Mouse (Mus musculus): Measurements from ENCODE around the gene Timm22. TPM values are rescaled to one million over a fixed set of nuclear protein-coding genes. Genes with fewer than 3 reads are reported as not detected.
A peak's percentile ranks its signal among the peaks of the same experiment; 100 is the strongest.

The Timm22 gene
- polyA plus RNA-seq, 1 experiment from 2014 or later = 84.9 TPM

DNA sequence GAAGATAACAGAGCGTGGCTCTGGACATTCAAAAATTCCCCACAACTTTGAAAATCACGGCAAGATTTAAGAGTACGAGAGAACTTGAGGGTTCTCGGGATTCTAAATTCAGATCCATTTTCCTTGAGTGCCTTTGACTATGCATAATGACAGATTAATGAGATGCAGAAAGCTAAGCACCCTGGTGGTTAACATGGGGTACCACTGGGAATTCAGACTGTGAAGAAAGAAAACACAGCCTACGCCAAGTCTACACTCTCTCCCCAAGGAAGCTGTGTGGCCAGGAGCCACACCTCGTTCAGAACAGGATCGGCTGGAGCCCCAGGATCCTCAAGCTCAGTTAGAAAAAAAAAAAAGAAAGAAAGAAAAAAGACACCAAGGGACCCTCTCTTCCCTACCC lies 14.2 kb upstream of the Timm22 start:
- no peaks in the 10 kb centered on the region for H3K36me3 ChIP-seq
- H3K27me3 ChIP-seq = no peaks in the 10 kb centered on the region
- no peak overlapping the region for H3K4me3 ChIP-seq
- WGBS = 80% methylated on average over 7 of the region's 7 CpGs
- no peaks in the 10 kb centered on the region for H3K9me3 ChIP-seq (replicated peaks)
- peaks cover 5% of the 10 kb centered on the region; the same call in 1 of the 2 replicates for H3K4me1 ChIP-seq (replicated peaks)
- no peak overlapping the region for H3K4me2 ChIP-seq
- ATAC-seq (replicated peaks; ENCODE audit: insufficient number of reproducible peaks, insufficient read depth, low FRiP score, low read depth) = no peak
- H3K27ac ChIP-seq = no peak overlapping the region
- no peak overlapping the region for H3K9ac ChIP-seq

DNA sequence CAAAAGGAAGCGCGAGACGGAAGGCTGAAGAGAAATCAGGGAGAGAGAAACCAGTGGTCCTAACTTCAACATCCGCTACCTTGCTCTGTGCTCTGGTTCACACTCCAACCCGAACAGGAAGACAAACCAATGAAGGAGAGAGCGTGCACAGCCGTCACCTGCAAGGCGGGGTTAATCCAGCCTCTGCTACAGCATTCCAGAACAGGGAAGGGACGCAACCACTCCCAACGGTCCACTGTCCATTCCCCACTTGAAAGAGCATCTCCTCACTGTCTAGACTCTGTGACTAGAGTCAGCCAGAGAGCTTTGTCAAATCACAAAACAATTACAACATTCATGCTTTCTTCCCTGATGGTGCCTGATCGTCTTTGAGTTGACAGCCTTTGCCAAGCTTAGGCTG lies 13.8 kb upstream of the Timm22 start:
- ATAC-seq (replicated peaks; ENCODE audit: insufficient number of reproducible peaks, insufficient read depth, low FRiP score, low read depth) = no peak
- H3K9me3 ChIP-seq (replicated peaks) = no peaks in the 10 kb centered on the region
- H3K4me3 ChIP-seq = no peak overlapping the region
- no peak overlapping the region for H3K27ac ChIP-seq
- H3K4me1 ChIP-seq (replicated peaks) = peaks cover 6% of the 10 kb centered on the region; the same call in 1 of the 2 replicates
- H3K9ac ChIP-seq = no peak overlapping the region
- H3K4me2 ChIP-seq = no peak overlapping the region
- 87% methylated on average over 11 of the region's 11 CpGs for WGBS
- no peaks in the 10 kb centered on the region for H3K36me3 ChIP-seq
- no peaks in the 10 kb centered on the region for H3K27me3 ChIP-seq

DNA sequence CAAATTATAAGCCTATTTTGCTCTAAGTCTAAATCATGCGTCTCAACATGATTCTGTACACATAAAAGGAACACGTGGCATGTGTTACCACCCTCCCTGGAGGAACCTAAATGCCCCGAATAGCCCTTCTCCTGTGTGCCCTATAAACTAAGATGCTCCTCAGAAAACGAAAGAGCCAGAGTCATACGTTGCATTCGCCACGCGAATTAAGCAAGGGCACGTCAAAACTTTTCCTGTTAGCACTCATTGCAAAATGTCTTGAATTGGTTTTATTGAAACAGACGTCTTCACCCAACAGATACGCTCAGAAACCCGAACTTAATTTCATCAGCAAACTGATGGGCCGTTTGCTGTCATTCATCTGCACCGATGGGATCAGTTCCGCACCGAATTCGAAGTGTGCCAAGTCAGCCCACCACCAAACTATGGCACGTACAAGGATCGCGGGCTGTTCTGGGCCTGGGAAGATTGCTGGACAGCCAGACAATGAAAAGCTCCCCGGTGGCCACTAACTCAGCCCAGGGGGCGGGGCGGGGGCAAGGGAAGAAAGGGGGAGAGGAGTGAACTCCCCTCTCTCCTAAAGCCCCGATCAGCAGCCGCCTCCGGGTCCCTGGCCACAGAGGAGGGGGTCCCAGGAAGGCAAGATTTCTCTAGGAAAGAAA lies 9.0 kb upstream of the Timm22 start:
- ATAC-seq (replicated peaks; ENCODE audit: insufficient number of reproducible peaks, insufficient read depth, low FRiP score, low read depth) = 0 out of 2 replicates have a peak, but pooled peaks have one; percentile 6
- WGBS = 1% methylated on average over 26 of the region's 26 CpGs
- H3K36me3 ChIP-seq = no peaks in the 10 kb centered on the region

DNA sequence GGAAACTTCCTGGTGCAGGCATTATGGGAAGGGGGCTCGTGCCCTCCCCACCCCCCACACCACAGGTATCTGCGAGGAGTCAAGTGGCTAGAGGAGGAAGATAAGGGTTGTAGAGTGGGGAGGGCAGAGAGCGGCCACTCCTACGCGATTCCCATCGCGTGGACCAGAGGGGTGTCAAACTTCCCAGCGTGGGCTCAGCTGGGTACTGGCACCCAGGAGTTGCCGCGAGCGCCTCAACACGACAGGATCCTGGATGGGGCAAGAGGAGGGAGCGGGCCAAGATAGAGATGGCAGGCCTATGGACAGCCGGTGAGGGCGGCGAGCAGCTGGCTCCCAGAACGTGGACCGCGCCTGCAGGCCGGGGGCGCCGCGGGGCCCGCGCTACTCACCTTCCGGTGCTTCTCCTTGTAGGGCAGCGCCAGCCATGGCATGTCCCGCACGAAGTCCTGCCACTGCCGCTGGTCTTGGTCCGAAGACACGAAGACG lies 8.4 kb upstream of the Timm22 start:
- Histone ChIP-seq H3K36me3 (no peaks in the 10 kb centered on the region), H3K9ac (peak overlapping the region; percentile 72), H3K4me3 (peak overlapping the region; percentile 75), H3K9me3 (replicated peaks) (no peaks in the 10 kb centered on the region), H3K27ac (peak overlapping the region; percentile 86), H3K27me3 (no peaks in the 10 kb centered on the region), H3K4me1 (replicated peaks) (peaks cover 16% of the 10 kb centered on the region), H3K4me2 (peak overlapping the region; percentile 92)
- ATAC-seq (replicated peaks; ENCODE audit: insufficient number of reproducible peaks, insufficient read depth, low FRiP score, low read depth) = peak; percentile 53
- under 1% methylated on average over 31 of the region's 33 CpGs for WGBS

More for the DNA sequence above, 9.0 kb upstream of the Timm22 start:
- Histone ChIP-seq H3K27me3 (no peaks in the 10 kb centered on the region), H3K4me3 (peak overlapping the region; percentile 75), H3K27ac (peak overlapping the region; percentile 86), H3K9me3 (replicated peaks) (no peaks in the 10 kb centered on the region), H3K4me1 (replicated peaks) (peaks cover 16% of the 10 kb centered on the region), H3K4me2 (peak overlapping the region; percentile 92), H3K9ac (peak overlapping the region; percentile 72)

DNA sequence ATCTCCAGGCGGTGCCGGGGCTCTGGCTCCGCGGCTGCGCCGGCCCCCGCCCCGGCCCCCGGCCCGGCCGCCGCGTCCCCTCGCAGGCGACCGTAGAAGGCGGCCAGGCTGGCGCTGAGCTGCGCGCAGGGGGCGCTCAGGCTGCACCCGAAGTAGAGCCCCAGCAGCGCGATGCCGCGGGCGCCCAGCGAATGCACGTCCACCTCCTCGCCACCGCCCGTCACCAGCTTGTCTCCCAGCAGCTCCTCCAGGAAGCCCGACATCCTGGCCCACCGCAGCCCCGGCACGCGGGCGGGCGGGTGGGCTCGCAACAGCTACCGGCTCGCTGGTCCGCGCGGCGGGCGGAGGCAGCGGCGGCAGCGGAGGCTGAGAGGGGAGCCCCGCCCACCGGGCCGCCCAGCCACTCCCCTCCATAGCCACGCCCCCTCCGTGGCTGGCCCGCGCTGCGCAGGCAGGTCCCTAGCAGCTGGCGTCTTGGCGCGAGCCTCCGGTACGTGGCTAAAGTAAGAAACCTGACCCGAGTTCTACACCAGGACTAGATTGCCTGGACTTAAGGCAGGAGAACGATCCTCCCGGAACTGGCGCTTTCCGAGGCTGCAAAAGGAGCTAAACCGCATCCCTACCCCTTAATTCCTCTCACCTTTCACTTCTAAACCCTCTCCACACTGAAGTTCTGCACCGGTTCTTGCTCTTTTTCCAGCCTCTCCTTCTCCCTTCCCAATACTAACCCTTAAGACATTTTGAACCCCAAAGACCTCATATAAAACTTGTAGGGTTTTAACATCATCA lies 7.8 kb upstream of the Timm22 start, which contains the start of gene Nxn:
Gene Nxn, minus strand, starts transcription at position 343 of the 789 bp plus-strand sequence.
- under 1% methylated on average over 64 of the region's 70 CpGs for WGBS
- peak; percentile 93 for ATAC-seq (replicated peaks; ENCODE audit: insufficient number of reproducible peaks, insufficient read depth, low FRiP score, low read depth)

DNA sequence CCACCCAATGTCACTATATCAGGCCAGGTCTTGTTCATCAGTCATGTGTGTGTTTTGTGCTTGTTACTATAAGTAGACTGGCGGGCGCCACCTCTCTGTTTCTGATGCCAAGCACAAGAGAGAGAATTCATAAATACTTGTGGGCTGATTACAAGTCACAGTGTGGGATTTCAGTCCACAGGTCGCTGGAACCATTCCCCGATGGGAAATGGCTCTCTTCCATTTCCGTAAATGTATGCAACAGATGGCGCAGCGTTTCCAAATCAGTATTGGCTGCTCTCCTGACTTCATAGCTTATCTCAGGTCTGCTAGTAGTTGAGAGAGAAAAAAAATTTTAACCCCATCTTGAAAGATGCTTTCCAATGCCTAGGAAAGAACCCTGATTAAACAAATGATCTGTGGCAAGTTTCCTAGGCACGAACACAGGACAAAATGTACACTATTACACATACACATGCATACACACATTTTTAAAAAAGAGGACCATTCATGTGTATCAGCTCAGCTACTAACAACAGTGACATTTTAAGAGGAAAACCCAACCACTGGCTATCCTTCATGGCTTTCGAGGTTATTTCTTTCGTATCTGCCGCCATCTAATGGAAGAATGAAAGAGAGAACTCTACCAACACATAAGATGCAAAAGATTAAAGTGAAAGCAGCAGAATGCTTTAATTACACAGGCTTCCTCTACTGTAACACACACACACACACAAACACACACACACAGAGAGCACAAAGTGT lies 7.0 kb upstream of the Timm22 start:
- Histone ChIP-seq H3K27ac (peak overlapping the region; percentile 86), H3K4me3 (peak overlapping the region; percentile 75), H3K9ac (peak overlapping the region; percentile 72), H3K27me3 (no peaks in the 10 kb centered on the region), H3K36me3 (no peaks in the 10 kb centered on the region), H3K9me3 (replicated peaks) (no peaks in the 10 kb centered on the region), H3K4me1 (replicated peaks) (peaks cover 15% of the 10 kb centered on the region), H3K4me2 (peak overlapping the region; percentile 92)
- ATAC-seq (replicated peaks; ENCODE audit: insufficient number of reproducible peaks, insufficient read depth, low FRiP score, low read depth) = peak; percentile 54; the same call in 1 of the 2 replicates
- WGBS = 4% methylated on average over 11 of the region's 11 CpGs

More for the DNA sequence above, 7.8 kb upstream of the Timm22 start, which contains the start of gene Nxn:
- no peaks in the 10 kb centered on the region for H3K36me3 ChIP-seq
- peaks cover 16% of the 10 kb centered on the region for H3K4me1 ChIP-seq (replicated peaks)
- H3K4me3 ChIP-seq = peak within 1 kb of the TSS; percentile 75
- peak within 1 kb of the TSS; percentile 72 for H3K9ac ChIP-seq
- H3K27ac ChIP-seq = peak within 1 kb of the TSS; percentile 86
- peak within 1 kb of the TSS; percentile 92 for H3K4me2 ChIP-seq
- no peaks in the 10 kb centered on the region for H3K27me3 ChIP-seq
- H3K9me3 ChIP-seq (replicated peaks) = no peaks in the 10 kb centered on the region

DNA sequence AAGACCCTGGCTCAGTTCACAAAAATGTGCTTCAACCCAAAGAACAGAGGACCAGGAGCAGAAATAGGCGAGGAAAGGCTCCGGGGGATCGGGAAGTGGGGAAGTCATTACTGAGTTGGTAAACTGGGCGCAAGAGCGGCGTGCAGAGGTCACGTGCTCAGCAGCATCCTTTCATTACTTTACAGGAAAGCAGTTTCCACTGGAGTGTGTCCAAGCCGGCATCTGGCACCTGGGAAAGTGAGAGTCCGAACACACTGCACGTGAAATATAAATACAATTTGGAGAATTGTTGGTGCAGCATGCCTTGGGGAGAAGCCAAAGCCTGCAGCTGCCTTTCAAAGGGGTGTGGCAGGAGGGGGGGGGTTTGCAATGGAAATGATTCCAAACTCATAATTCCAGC lies 5.4 kb upstream of the Timm22 start:
- WGBS = 71% methylated on average over 10 of the region's 10 CpGs
- Histone ChIP-seq H3K27ac (no peak overlapping the region), H3K27me3 (no peaks in the 10 kb centered on the region), H3K9me3 (replicated peaks) (no peaks in the 10 kb centered on the region), H3K4me1 (replicated peaks) (peaks cover 13% of the 10 kb centered on the region), H3K9ac (no peak overlapping the region), H3K4me3 (no peak overlapping the region), H3K4me2 (no peak overlapping the region), H3K36me3 (no peaks in the 10 kb centered on the region)
- no peak for ATAC-seq (replicated peaks; ENCODE audit: insufficient number of reproducible peaks, insufficient read depth, low FRiP score, low read depth)

DNA sequence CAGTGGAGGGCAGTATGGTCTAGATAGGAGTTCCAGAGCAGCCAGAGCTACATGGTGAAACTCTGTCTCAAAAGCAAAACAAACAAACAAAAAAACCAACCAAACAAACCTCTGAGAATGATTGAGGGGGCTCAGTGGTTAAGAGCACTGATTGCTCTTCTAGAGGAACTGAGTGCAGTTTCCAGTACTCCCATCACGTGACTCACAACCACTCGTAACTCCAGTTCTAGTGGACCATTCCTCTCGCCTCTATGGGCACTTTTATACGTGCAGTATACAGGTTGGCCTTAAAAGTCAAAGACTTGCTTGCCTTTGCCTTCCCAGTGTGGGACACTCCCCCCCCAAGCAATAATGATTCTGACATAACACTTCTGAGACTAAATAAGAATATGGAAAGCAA lies 1.6 kb upstream of the Timm22 start:
- Histone ChIP-seq H3K4me3 (no peak overlapping the region), H3K4me1 (replicated peaks) (peaks cover 10% of the 10 kb centered on the region), H3K4me2 (no peak overlapping the region), H3K36me3 (no peaks in the 10 kb centered on the region), H3K27me3 (no peaks in the 10 kb centered on the region), H3K9me3 (replicated peaks) (no peaks in the 10 kb centered on the region), H3K27ac (no peak overlapping the region), H3K9ac (no peak overlapping the region)
- no peak for ATAC-seq (replicated peaks; ENCODE audit: insufficient number of reproducible peaks, insufficient read depth, low FRiP score, low read depth)
- WGBS = 47% methylated on average over 4 of the region's 4 CpGs

DNA sequence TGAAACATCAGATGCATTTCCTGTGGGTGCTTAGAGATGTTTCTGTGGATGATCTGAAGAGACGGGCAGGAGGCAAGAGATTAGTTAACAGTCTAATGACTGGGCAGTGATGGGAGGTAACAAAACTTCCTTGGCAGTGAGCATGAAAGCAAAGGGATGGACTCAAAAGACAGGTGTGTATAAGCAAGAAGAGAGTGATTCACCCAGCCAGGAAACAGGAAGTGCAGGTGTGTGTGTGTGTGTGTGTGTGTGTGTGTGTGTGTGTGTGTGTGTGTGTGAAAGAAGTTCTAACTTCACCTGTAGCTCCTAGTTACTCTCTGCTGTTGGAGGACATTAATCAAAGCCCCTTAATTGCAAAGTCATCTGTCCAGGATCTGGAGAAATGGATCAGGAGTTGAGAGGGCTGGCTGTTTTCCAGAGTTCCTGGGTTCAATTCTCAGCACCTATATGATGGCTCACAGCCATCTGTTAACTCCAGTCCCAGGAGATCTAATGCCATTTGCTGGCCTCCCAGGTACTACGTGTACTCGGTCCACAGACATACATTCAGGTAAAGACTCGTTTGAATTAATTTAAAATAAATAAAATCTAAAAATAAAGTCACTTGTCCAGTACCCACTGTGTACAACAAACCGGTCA lies 1.0 kb upstream of the Timm22 start:
- ATAC-seq (replicated peaks; ENCODE audit: insufficient number of reproducible peaks, insufficient read depth, low FRiP score, low read depth) = no peak
- 73% methylated on average over 5 of the region's 5 CpGs for WGBS
- no peak overlapping the region for H3K4me2 ChIP-seq
- no peaks in the 10 kb centered on the region for H3K9me3 ChIP-seq (replicated peaks)
- peaks cover 9% of the 10 kb centered on the region; the same call in 1 of the 2 replicates for H3K4me1 ChIP-seq (replicated peaks)
- no peaks in the 10 kb centered on the region for H3K36me3 ChIP-seq
- no peak overlapping the region for H3K9ac ChIP-seq
- no peak overlapping the region for H3K27ac ChIP-seq
- no peaks in the 10 kb centered on the region for H3K27me3 ChIP-seq
- no peak overlapping the region for H3K4me3 ChIP-seq

DNA sequence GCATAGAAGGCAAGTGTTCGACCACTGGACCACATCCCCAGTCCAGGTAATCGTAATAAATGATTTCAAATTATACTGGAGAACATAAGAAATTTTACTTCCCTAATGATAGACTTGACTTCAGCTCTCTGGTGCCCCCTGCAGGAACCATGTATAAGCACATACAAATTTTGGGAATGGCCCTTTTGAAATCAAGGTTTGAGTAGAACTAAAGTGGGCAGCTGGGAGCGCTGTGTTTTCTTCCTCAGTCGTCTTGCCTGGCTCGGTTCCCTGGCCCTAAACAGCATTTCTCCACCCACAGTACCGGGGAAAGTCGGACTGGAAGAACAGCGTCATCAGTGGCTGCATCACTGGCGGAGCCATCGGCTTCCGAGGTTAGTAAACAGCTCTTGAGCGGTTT lies 4.1 kb downstream of the Timm22 start:
- no peak overlapping the region for H3K9ac ChIP-seq
- peaks cover 9% of the 10 kb centered on the region; the same call in 1 of the 2 replicates for H3K4me1 ChIP-seq (replicated peaks)
- no peaks in the 10 kb centered on the region for H3K27me3 ChIP-seq
- H3K4me2 ChIP-seq = no peak overlapping the region
- H3K27ac ChIP-seq = no peak overlapping the region
- WGBS = 71% methylated on average over 12 of the region's 12 CpGs
- no peaks in the 10 kb centered on the region for H3K9me3 ChIP-seq (replicated peaks)
- H3K4me3 ChIP-seq = no peak overlapping the region
- H3K36me3 ChIP-seq = peaks cover 20% of the 10 kb centered on the region
- ATAC-seq (replicated peaks; ENCODE audit: insufficient number of reproducible peaks, insufficient read depth, low FRiP score, low read depth) = no peak
